Mouse (Mus musculus) T-helper 17 cell (primary cell): ENCODE measurements around the gene Adam1b.
"Not testable (repeated sequence)": the region's sequence is repeated elsewhere in the genome, so short reads cannot be mapped to it uniquely, and the experiment has no call there.

Experiments used
- in situ Hi-C, 2 experiments: fragments of 300-600 bp; cut with MboI, MseI; formaldehyde crosslinking; loops; 1 replicate in 1 of 2; 2 replicates in 1 of 2; pipeline ENCODE4 v1.15.1; 2025; ENCODE audit warnings: high pct_unique_total_duplicates in 2 of 2

Gene Adam1b

DNA sequence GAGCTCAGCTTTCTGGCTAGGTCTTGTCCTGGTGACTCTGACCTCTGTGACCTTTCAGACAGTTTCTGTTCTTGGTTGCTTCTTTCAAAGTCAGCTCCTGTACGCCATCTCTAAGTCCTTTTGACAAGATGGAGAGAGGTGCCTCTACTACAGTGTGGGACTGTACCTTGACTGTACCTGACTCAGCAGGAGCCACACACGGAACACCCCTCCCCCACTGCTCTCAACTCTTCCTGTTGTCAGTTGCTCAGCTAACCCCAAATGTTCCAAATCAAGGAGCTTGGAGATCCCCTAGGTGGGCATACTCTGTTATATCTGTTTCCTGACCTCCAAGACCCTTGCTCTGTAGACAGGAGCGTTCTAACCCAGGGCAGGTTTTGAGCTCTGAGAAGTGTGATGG, at the start of gene Adam1b:
TSS of gene Adam1b (minus strand) at position 205 of the 400 bp plus-strand sequence.
- in situ Hi-C loops, result no loop called here

DNA sequence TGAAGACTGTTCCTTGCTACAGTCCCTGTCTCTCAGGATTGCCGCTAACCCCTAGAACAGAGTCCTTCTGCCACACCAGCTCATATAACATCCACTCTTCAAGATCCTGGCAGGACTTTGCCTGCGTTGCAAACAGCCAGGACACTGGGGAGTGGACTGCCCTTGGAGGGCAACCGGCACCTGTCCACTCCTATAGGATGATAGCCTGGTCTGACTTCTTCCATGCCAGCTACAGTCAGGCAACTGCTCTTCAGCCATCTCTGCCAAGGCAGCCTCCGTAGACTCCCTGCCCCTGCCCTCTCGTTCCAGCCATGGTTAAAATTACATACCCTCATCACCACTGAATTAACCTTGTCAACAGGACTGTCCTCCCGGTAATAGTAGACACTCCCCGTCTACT, 46.0 kb upstream of the Adam1b start:
- in situ Hi-C loops, result no loop called here

GRCm38 (mm10) chr5:121547084-121547483, 43.8 kb upstream of the Adam1b start:
- in situ Hi-C loops, result no loop called here

DNA sequence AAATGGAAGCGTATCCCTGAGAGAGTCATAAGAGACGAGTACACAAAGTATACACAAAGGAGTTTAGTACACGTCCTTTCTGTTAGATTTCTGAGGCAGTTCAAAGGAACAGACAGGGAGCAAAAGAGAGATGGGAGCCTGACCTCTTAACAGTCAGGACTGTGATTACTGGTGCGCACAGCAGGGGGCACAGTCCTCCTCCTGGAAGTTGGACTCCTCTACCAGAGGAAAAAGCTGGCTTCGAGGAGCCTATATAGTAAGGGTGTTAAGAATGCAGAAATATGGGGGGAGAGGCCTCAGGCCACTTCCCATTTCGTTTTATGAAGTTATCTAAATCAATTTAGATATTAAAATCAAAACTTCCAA, 43.3 kb upstream of the Adam1b start:
- in situ Hi-C loops, result no loop called here

DNA sequence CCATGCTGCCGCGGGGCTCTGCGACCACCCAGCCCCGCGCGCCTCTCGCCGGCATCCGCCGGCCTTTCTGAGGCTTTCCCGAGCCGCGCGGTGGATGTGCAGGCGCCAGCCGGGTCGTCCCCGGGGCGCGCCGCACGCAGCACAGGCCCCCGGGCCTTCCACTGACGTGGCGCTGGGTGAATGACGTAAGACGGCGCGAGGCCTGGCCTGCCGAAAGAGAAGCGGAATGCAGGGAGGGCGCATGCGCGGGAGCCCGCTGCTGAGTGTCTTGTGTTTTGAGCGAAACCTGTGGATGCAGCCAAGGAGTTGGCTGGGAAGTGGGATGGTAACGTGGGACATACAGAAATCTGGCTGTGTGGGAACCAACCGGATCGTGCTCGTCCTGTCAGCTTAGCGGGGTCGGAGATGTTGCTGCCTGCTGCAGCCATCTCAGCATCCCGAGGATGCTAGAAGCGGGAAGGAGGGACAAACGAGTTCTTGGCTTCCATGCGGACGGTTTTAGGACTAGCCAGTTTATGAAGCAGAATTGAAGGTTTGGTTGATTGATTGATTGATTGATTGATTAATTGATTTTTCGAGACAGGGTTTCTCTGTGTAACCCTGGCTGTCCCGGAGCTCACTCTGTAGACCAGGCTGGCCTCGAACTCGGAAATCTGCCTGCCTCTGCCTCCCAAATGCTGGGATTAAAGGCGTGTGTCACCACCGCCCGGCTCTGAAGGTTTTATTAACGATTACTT, 42.7 kb upstream of the Adam1b start, which contains the start of gene Mapkapk5:
TSS of gene Mapkapk5 (minus strand) at position 113 of the 737 bp plus-strand sequence.
- in situ Hi-C loops, result no loop called here

DNA sequence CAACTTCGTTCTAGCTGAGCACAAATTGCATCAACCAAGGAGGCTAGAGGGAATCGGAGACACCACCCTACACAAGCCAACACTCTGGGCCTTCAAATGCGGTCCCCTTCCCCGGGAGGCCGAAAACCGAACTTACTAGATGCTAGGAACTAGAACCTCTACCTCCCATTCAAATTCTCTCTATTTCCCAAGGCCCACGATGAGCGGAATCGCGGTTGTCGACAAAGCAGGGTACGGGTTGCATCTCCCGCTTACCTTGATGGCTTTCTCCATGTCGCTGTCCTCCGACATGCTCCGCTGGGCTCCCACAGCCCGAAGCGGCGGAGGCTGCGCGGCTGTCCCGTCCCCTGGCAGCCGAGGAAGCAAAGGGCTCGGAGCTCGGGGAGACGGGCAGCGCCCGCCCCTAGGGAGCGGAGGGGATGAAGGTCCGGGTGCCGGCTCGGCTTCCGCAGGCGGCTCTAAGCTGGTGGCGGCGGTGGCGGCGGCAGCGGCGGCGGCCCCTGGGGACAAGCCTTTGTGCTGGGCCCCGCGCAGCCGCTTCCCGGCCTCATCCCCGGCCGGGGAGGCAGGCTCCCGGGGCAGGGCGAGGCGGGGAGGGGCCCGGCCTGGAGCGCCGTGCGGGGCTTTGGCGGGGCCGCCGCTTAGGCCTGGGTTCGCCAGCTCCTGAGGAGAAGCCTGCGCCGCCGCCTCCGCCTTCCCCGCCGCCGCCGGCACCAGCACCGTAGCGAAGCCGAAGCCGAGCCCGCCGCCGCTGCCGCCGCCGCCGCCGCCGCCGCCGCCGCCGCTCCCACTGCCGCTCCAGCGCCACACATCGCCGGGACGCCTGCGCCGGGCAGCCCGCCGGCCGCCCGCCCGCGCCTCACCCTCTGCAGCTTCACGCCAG, 41.9 kb upstream of the Adam1b start, which contains the start of the genes Adam1a and Gm42878:
TSS of gene Adam1a (minus strand) at position 573 of the 883 bp plus-strand sequence.
TSS of gene Gm42878 (minus strand) at position 573 of the 883 bp plus-strand sequence.
- in situ Hi-C loops, result no loop called here

DNA sequence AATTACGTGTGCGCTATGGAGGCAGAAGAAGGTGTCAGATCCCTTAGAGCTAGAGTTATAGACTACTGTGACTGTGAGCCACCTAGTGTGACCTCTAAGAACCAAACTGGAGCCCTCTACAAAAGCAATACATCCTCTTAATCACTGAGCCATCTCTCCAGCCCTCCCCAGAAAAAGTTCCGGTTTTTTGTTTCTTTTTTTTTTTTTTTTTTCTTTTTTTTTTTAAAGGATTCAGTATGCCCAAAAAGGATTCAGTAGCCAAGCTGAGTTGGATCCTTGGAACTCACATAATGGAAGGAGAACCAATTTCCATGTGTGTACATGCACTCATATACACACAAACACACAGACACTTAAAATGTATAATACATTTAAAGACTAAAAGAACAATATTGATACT, 40.1 kb upstream of the Adam1b start:
- in situ Hi-C loops, result no loop called here

GRCm38 (mm10) chr5:121541235-121541634, 38.0 kb upstream of the Adam1b start:
- in situ Hi-C loops, result no loop called here

GRCm38 (mm10) chr5:121540066-121540465, 36.8 kb upstream of the Adam1b start:
- in situ Hi-C loops, result no loop called here

DNA sequence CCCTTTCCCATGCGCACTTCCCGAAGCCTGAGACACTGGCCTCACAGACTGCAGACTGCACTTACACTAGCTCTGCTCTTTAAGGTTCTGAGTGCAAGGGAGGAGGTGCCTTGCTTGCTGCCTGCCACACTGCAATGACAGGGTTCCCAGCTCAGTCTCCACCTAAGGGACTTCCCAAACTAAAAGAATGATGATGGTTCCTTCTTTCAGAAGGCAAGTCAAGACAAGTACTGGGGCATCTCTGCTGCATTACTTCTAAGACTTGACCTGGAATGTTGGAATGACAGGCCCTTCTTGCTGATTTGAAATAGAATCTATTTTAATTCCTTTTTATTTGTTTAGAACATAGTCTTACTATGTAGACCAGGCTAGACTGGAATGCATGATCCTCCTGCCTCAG, 34.4 kb upstream of the Adam1b start:
- in situ Hi-C loops, result no loop called here

DNA sequence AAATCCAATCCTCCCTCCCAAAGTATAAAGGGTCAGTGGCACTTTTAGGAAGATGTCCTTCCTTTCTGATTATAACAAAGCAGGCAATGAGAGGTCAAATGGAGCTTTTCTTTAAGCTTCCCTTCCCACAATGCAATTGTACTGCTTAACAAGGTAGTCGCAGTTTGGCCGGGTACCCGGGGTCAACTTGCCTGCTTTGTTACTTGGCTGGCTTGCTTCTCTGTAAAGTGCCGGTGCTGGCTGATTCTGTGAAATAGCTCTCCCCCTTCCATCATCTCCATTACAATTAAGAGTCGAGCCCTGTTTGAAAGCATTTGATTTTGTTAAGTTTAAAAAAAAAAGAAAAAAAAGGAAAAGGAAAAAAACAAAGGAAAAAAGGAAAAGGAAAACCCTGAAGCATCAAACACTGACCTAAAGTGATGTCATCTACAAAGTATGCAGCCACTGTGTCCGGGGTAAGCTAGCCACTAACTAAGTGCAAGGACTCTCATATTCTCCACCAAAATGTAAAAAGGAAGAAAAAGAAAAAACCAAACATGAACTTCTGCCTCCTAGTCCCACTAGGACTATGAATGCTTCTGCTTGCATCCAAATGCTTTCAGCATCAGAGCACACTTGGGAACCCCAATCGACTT, 33.8 kb upstream of the Adam1b start:
- in situ Hi-C loops, result no loop called here

DNA sequence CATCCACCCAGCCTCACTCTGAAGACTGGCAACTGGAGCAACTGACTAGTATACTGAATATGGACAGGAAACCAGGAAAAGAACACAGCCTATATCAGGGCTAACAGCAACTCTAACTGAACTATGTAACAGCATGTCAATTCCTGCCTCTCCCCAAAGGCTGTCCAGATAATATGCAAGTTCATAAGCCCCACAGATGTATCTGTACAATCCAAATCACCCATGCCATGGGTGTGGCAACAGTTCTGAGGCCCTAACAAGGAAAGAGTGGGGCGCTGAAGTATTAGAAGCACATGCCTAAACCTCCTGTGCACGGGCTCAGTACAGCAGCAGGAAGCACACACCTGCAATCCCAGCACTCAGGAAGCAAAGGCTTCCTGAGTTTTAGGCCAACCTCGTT, 31.9 kb upstream of the Adam1b start:
- in situ Hi-C loops, result no loop called here

- in situ Hi-C loops, result no loop called here
Measured at GRCm38 (mm10) chr5:121534521-121534920, 31.3 kb upstream of the Adam1b start.

GRCm38 (mm10) chr5:121526961-121527360, 23.7 kb upstream of the Adam1b start:
- in situ Hi-C loops, result loop anchor here in 1 of 2 experiments (5.0 kb wide), 1 partner anchor 95 kb away; no protein-coding TSS in a partner anchor

- in situ Hi-C loops, result loop anchor here in 1 of 2 experiments (5.0 kb wide), 1 partner anchor 94 kb away; no protein-coding TSS in a partner anchor
Measured at GRCm38 (mm10) chr5:121526526-121526925, 23.3 kb upstream of the Adam1b start.

DNA sequence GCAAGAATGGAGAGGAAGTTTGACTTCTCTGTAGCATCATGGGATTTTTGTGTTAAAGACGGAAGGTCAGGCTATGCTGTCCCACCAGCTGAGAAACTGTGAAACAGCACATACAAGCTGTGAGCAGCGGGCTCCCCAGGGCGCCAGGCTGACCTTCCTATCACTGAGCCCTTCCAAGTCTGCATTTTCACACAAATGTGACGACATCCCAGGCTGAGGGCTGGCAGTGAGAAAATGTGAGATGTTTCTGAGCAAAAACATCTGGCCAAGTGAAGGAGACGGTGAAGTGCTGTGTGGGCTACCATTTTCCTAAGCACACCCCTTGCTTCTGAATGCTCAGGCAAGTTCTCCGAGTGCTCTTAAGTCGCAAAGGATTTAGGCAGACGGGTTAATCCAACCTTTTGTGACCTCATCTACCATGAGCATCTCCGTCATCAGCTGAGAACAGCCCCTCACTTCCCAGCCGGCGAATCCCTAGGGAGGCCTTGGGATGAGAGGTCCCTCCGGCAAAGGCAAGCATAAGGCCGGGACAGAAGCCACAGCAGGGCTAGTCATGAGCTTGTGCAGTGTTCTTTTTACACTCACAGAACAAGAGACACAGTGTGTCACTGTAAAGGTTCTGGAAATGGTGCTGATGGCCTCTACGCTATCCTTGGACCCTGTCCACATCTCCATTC, 22.7 kb upstream of the Adam1b start:
- in situ Hi-C loops, result loop anchor here in 1 of 2 experiments (5.0 kb wide), 1 partner anchor 94 kb away; no protein-coding TSS in a partner anchor

GRCm38 (mm10) chr5:121519758-121520157, 16.5 kb upstream of the Adam1b start:
- in situ Hi-C loops, result not testable (repeated sequence)

GRCm38 (mm10) chr5:121518983-121519382, 15.7 kb upstream of the Adam1b start:
- in situ Hi-C loops, result no loop called here

- in situ Hi-C loops, result no loop called here
Measured at GRCm38 (mm10) chr5:121510009-121510408, 6.8 kb upstream of the Adam1b start.

GRCm38 (mm10) chr5:121506846-121507245, 3.6 kb upstream of the Adam1b start:
- in situ Hi-C loops, result no loop called here

DNA sequence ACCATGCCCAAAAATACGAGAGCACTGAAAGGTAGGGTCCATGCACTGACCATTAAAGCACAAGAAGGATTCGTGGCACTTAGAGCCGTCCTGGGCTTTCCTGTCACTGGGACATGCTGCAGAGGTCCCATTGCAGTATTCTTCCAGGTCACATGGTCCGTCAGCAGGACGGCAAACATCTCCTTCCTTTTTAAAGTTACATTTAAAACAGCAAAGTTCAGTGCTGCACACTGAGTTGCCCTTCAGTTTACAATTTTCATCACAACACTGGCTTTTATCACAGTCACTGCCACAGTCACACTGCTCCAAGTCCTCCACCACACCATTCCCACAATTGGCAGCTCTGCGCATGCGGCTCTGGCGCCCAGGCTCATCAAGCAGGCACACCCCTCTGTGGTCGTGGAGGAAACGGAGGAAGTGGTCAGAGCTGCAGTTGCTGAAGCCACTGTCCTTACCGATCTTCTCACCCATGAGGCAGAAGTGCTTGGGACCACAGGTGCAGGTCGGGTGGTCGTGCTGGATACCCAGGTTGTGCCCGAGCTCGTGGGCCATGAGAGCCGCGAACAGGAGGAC, 1.7 kb downstream of the Adam1b start:
- in situ Hi-C loops, result not testable (repeated sequence)
